Mouse (Mus musculus) CH12.LX (cell line): ENCODE measurements around the gene Foxp1.

Source experiments
- CTCF ChIP-seq, 2 experiments: IDR thresholded peaks in 1 of 2; conservative IDR thresholded peaks in 1 of 2; 2 replicates each; pipeline ENCODE4 v1.5.1; 2011 to 2012; ENCODE audit warnings: low read depth in 2 of 2, low read length in 2 of 2, improper control_type of control experiment in 1 of 2, inconsistent platforms in 1 of 2, mild to moderate bottlenecking in 1 of 2, moderate library complexity in 1 of 2
- E2F4 ChIP-seq: IDR thresholded peaks from 2 replicates; pipeline ENCODE4 v1.6.1; 2011; ENCODE audit warnings: low read depth, low read length, improper control_type of control experiment; ENCODE audit not compliant: insufficient replicate concordance
- ELF1 ChIP-seq: IDR thresholded peaks from 2 replicates; pipeline ENCODE4 v1.6.1; 2014; ENCODE audit warnings: low read depth, mild to moderate bottlenecking, inconsistent platforms, low read length, improper control_type of control experiment
- EP300 ChIP-seq: IDR thresholded peaks from 2 replicates; pipeline ENCODE4 v1.6.1; 2011; ENCODE audit warnings: low read length, improper control_type of control experiment
- MAFK ChIP-seq: IDR thresholded peaks from 2 replicates; pipeline ENCODE4 v1.6.1; 2011; ENCODE audit warnings: low read length, improper control_type of control experiment; ENCODE audit not compliant: insufficient replicate concordance
- MAX ChIP-seq: IDR thresholded peaks from 2 replicates; pipeline ENCODE4 v1.6.1; 2011; ENCODE audit warnings: low read length, improper control_type of control experiment
- POLR2A ChIP-seq: IDR thresholded peaks from 2 replicates; pipeline ENCODE4 v1.6.1; 2011; ENCODE audit warnings: low read depth, mild to moderate bottlenecking, improper control_type of control experiment, low read length
- RAD21 ChIP-seq: IDR thresholded peaks from 2 replicates; pipeline ENCODE4 v1.6.1; 2011; ENCODE audit warnings: low read depth, mild to moderate bottlenecking, low read length, improper control_type of control experiment, moderate library complexity

DNA sequence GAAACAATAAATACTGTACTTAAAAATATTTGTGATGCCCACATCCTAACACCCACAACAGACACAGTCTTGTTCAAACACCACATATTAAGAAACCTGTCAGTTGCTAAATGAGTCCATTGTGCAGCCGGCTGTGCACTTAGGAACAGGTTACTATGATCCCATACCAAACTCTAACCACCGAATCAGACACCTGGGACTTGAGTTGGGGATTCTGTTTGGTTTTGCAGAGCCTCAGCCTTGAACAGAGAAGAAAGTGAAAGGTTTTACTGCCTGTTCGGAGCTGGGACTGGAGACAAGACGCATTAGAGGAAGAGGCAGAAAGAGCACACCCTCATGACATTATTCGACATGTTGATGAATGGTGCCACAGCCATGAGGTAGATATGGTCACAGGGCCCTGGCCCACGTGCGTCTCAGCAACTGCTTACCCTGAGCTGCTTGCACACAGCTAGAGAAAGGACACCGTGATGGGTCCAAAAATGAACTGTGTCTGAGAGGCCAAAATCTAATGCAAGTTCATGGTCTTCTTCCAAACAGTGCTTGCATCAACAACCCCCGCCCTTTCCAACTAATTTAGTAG lies 491.1 kb downstream of the Foxp1 start:
- TF ChIP-seq EP300 = peak; percentile 18; the same call in 1 of the 2 replicates
- no peak for TF ChIP-seq POLR2A
- no peak for TF ChIP-seq E2F4
- TF ChIP-seq CTCF (conservative IDR thresholded peaks at IDR 0.05 in 1 of 2, IDR thresholded peaks at IDR 0.05 in 1 of 2; ENCODE audit: low read depth in 2 of 2, low read length in 2 of 2) = no peak
- TF ChIP-seq MAX = peak; percentile 86
- no peak for TF ChIP-seq ELF1
- 0 out of 2 replicates have a peak, but pooled peaks have one; percentile 31 for TF ChIP-seq MAFK
- TF ChIP-seq RAD21 = no peak
